Mouse (Mus musculus) hindbrain, embryonic 13.5 days (tissue): ENCODE measurements at regions not wholly inside any gene's neighbourhood (a gene's known extent, or its start where the extent isn't known, plus 50 kb on each side); places are given as distances from the start of the nearest gene placed in this dataset.

Experiments
- ATAC-seq: fragments of 200-750 bp; cut with Nextera tagmentation; 2 replicates; pipeline ENCODE4 v1.8.0; 2017; ENCODE audit warnings: moderate TSS enrichment; ENCODE audit not compliant: low FRiP score
- H3K27ac ChIP-seq: fragments of 300-500 bp; sonication (generic); 2 replicates; pipeline ENCODE4 v1.5.1; 2015; ENCODE audit warnings: inconsistent platforms, mild to moderate bottlenecking, moderate library complexity
- H3K27me3 ChIP-seq: fragments of 300-500 bp; sonication (generic); 2 replicates; pipeline ENCODE4 v1.6.1; 2015; ENCODE audit warnings: mild to moderate bottlenecking, inconsistent platforms
- H3K36me3 ChIP-seq: fragments of 300-500 bp; sonication (generic); 2 replicates; pipeline ENCODE4 v1.6.1; 2015; ENCODE audit warnings: mild to moderate bottlenecking, inconsistent platforms
- H3K4me1 ChIP-seq: fragments of 300-500 bp; sonication (generic); replicated peaks from 2 replicates; pipeline ENCODE4 v1.6.1; 2015; ENCODE audit warnings: inconsistent platforms
- H3K4me2 ChIP-seq: fragments of 300-500 bp; sonication (generic); 2 replicates; pipeline ENCODE4 v1.6.1; 2015; ENCODE audit warnings: inconsistent platforms, mild to moderate bottlenecking, moderate library complexity
- H3K4me3 ChIP-seq: fragments of 300-500 bp; sonication (generic); 2 replicates; pipeline ENCODE4 v1.5.1; 2015; ENCODE audit warnings: mild to moderate bottlenecking, inconsistent platforms
- H3K9ac ChIP-seq: fragments of 300-500 bp; sonication (generic); 2 replicates; pipeline ENCODE4 v1.6.1; 2015; ENCODE audit warnings: mild to moderate bottlenecking, inconsistent platforms
- H3K9me3 ChIP-seq: fragments of 300-500 bp; sonication (generic); 2 replicates; pipeline ENCODE4 v1.6.1; 2016; ENCODE audit warnings: inconsistent platforms
- WGBS: fragments of 180-500 bp; shearing (Covaris S2); methylation state at CpG from one replicate; pipeline ENCODE4 v1.1.7; 2015; 5-methylcytosine and 5-hydroxymethylcytosine counted together

DNA sequence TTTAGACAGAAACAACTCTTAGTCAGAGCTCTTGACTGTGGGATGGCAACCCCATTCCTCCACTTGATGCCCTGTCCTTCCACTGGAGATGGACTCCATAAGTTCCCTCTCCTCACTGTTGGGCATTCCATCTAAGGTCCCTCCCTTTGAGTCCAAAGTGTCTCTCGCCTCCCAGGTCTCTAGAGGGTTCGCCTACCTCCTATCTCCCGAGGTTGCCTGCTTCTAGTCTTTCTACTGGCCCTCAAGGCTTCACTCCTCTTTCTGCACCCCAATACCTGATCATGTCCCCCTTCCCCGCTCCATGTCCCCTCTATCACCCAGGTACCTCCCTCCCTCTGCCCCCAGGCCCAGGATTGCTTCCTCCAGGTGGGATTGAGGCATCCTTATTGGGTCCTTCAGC lies 142.9 kb upstream of the Mgmt start:
- Histone ChIP-seq H3K36me3 (no peaks in the 10 kb centered on the region), H3K4me3 (no peak overlapping the region), H3K4me2 (no peak overlapping the region), H3K9me3 (no peaks in the 10 kb centered on the region), H3K27ac (no peak overlapping the region), H3K4me1 (peaks cover 15% of the 10 kb centered on the region), H3K27me3 (no peaks in the 10 kb centered on the region), H3K9ac (no peak overlapping the region)
- 86% methylated on average over 4 of the region's 4 CpGs for WGBS
- ATAC-seq = no peak

DNA sequence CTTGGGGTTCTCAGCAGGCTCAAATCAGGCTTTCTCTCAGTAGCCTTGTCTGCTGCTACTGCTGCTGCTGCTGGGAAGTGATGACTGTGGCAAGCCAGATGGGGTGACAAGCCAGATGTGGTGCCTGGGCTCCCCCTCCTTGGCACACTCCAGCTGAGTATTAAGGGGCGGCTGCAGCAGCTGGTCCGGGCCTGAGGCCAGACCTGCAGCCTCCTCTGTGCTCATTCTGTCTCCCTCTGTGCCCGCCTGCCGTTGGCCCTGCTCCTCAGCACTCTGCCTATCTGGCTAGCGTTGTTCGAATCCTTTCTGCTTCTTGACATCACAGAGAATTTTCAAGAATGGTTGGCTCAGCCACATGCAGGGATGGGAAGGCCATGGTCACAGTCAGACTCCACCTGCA lies 139.6 kb upstream of the Mgmt start:
- Histone ChIP-seq H3K27ac (peak overlapping the region; percentile 44; the same call in 1 of the 2 replicates), H3K36me3 (no peaks in the 10 kb centered on the region), H3K9ac (peak overlapping the region; percentile 10; the same call in 1 of the 2 replicates), H3K4me2 (no peak overlapping the region), H3K27me3 (0 out of 2 replicates have a peak, but pooled peaks cover 2% of the 10 kb centered on the region), H3K9me3 (no peaks in the 10 kb centered on the region), H3K4me3 (no peak overlapping the region), H3K4me1 (peaks cover 15% of the 10 kb centered on the region)
- no peak for ATAC-seq
- WGBS = 77% methylated on average over 6 of the region's 6 CpGs

DNA sequence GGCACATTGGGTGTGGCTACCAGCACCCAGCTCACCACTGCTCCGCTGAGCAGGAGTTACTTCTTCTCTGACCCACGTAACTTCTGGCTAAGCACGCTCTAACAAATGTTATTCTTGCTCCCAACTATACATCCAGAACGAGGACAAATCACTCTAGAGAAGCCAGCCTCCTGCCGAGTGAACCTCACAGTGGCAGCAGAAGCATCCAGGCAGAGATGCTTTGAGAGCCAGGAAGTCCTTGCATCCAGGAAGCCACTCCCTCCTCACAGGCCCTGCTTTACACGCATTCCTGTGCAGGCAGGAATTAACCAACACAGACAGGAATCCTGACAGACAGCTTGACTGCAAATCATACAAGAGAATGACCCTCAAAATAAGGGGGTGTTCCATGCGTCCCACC lies 129.4 kb upstream of the Mgmt start:
- no peak overlapping the region for H3K9ac ChIP-seq
- no peak overlapping the region for H3K27ac ChIP-seq
- peaks cover 13% of the 10 kb centered on the region for H3K4me1 ChIP-seq
- no peak overlapping the region for H3K4me2 ChIP-seq
- WGBS = 41% methylated on average over 7 of the region's 7 CpGs
- H3K4me3 ChIP-seq = no peak overlapping the region
- no peaks in the 10 kb centered on the region for H3K27me3 ChIP-seq
- no peaks in the 10 kb centered on the region for H3K9me3 ChIP-seq
- no peaks in the 10 kb centered on the region for H3K36me3 ChIP-seq
- no peak for ATAC-seq

DNA sequence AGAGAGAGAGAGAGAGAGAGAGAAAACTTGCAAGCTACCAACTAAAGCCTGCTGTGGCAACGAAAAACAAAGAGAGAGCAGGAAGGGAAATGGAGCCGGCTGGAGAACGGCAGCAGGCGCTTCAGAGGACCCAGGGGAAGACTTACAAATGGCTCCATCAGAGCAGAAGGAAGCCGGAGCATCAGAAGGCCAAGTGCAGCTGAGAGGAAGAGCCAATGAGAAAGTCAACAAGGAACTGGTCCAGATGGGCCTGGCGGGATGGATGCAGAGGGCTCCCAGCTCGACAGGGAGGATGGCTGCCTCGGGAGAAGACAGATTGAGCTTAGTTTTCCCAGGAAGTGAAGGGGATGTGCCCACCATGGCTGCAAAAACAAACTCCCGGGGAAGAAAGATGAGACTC lies 127.2 kb upstream of the Mgmt start:
- no peaks in the 10 kb centered on the region for H3K36me3 ChIP-seq
- 42% methylated on average over 9 of the region's 9 CpGs for WGBS
- no peak overlapping the region for H3K9ac ChIP-seq
- H3K4me2 ChIP-seq = no peak overlapping the region
- no peaks in the 10 kb centered on the region for H3K27me3 ChIP-seq
- peaks cover 13% of the 10 kb centered on the region for H3K4me1 ChIP-seq
- peak overlapping the region; percentile 52; the same call in 1 of the 2 replicates for H3K27ac ChIP-seq
- no peak overlapping the region for H3K4me3 ChIP-seq
- H3K9me3 ChIP-seq = no peaks in the 10 kb centered on the region
- ATAC-seq = no peak

DNA sequence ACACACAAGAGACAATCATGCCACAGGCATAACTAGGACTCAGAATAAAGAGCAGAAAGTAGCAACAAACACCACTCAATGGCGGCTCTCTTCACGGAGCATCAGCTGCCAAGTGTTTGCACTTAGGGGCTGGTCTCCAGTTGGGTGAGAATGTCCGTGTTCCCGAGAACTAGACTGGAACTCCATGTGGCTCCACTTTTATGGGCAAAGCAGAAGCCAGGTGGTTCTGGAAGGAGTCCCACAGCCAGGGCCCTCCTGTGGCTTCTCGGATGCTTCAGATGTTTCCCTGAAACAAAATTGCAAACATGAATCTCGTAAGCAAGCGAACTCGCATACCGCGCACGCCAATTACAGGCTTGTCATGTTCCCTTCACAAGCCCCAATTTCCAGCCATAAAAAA lies 113.7 kb upstream of the Mgmt start:
- ATAC-seq = no peak
- H3K4me1 ChIP-seq = no peaks in the 10 kb centered on the region
- no peak overlapping the region for H3K9ac ChIP-seq
- 87% methylated on average over 11 of the region's 11 CpGs for WGBS
- no peaks in the 10 kb centered on the region for H3K27me3 ChIP-seq
- no peak overlapping the region for H3K4me2 ChIP-seq
- no peak overlapping the region for H3K4me3 ChIP-seq
- H3K9me3 ChIP-seq = no peaks in the 10 kb centered on the region
- no peak overlapping the region for H3K27ac ChIP-seq
- no peaks in the 10 kb centered on the region for H3K36me3 ChIP-seq

DNA sequence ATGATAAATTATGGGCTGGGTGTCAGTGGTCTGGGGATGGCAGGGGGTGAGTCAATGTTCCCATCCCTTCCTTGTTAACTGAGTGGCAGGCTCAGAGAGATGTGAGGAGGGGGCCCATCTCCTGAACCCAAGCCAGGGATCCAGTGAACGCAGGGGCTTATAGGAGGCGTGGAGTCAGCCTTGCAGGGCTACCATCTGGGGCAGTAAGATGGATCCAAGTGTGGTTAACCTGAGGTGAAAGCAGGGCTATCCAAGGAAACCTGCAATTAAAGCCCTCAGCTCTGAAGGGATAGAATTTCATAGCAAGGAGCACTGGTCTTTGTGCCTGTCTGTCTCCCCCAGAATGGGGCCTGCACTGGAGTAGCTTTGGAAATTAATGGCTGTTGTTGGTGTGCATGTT lies 103.3 kb upstream of the Mgmt start:
- Histone ChIP-seq H3K4me1 (peaks cover 13% of the 10 kb centered on the region; the same call in 1 of the 2 replicates), H3K9ac (no peak overlapping the region), H3K4me2 (no peak overlapping the region), H3K27me3 (no peaks in the 10 kb centered on the region), H3K36me3 (no peaks in the 10 kb centered on the region), H3K27ac (no peak overlapping the region), H3K4me3 (no peak overlapping the region), H3K9me3 (no peaks in the 10 kb centered on the region)
- no peak for ATAC-seq
- WGBS = 92% methylated on average over 2 of the region's 2 CpGs

DNA sequence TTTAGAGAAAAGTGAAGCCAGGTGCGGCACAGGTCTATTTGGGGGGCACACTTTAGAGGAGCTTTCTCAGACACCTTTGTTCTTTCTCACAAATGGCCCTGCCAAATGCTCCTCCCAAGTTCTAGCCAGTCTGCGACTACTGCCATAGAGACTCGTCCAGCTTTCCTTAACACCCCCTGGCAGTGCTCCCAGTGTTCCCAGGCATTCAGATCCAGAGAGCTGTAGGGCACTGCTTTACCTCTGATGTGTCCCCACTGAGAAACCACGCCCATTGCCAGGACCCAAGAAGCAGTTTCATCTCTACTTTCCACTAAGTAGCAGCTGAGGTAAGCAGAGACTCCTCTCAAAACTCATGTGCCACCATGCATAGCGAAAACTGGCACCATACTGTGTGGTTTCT lies 102.3 kb upstream of the Mgmt start:
- Histone ChIP-seq H3K27me3 (no peaks in the 10 kb centered on the region), H3K4me1 (peaks cover 13% of the 10 kb centered on the region; the same call in 1 of the 2 replicates), H3K27ac (no peak overlapping the region), H3K36me3 (no peaks in the 10 kb centered on the region), H3K9me3 (no peaks in the 10 kb centered on the region), H3K9ac (no peak overlapping the region), H3K4me3 (no peak overlapping the region), H3K4me2 (no peak overlapping the region)
- WGBS = 73% methylated on average over 5 of the region's 5 CpGs
- ATAC-seq = no peak

DNA sequence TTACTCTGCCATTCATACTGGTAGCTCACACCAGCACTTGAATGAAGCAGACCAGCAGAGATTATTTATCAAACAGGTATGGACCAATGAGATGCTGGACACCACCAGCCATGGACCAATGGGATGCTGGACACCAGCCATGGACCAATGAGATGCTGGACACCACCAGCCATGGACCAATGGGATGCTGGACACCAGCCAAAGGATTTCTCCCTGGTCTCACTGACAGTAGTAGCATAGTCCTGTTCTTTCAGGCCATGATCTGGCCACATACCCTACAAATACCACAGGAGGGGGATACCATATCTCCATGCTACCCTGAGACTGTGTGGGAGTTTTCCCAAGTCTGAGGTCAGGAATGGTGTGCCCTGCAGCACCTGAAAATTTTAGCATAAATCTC lies 98.0 kb upstream of the Mgmt start:
- no peak for ATAC-seq
- Histone ChIP-seq H3K4me1 (peaks cover 20% of the 10 kb centered on the region), H3K27me3 (0 out of 2 replicates have a peak, but pooled peaks cover 4% of the 10 kb centered on the region), H3K36me3 (no peaks in the 10 kb centered on the region), H3K9ac (no peak overlapping the region), H3K9me3 (no peaks in the 10 kb centered on the region), H3K4me3 (no peak overlapping the region), H3K27ac (no peak overlapping the region), H3K4me2 (no peak overlapping the region)

DNA sequence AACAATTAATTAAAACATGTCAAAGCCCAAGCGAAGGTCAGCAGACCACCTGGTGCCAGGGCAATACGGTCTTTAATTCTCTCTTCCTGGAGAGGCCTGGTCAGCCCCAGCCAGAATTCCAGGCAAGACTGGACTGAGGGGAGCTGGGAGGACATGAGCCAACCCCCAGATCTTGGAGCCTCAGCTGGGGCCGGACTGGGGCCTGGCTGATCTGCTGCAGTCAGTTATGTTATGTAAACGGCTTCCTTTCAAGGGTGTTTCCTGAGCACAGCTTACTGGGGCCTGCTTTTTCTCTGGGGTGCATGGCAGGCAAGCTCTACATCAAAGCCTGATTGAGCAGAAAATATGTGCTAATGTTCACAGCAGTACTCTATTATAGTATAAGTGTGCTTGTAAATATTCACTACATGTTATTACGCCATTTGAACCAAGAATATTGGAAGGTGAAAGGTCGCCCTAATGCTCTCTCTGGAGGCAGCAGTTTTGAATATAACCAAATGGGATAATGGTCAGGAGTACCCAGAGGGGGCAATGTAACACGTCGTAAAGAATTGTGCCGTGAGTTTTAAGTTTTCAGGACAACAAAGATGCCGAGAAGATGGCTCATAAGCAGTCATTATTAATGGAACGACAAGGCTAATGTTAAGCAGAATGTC lies 96.5 kb upstream of the Mgmt start:
- Histone ChIP-seq H3K9ac (no peak overlapping the region), H3K4me1 (peaks cover 15% of the 10 kb centered on the region), H3K9me3 (no peaks in the 10 kb centered on the region), H3K27me3 (0 out of 2 replicates have a peak, but pooled peaks cover 4% of the 10 kb centered on the region), H3K4me3 (no peak overlapping the region), H3K4me2 (no peak overlapping the region), H3K27ac (peak overlapping the region; percentile 40; the same call in 1 of the 2 replicates), H3K36me3 (no peaks in the 10 kb centered on the region)
- WGBS = 24% methylated on average over 11 of the region's 11 CpGs
- no peak for ATAC-seq

DNA sequence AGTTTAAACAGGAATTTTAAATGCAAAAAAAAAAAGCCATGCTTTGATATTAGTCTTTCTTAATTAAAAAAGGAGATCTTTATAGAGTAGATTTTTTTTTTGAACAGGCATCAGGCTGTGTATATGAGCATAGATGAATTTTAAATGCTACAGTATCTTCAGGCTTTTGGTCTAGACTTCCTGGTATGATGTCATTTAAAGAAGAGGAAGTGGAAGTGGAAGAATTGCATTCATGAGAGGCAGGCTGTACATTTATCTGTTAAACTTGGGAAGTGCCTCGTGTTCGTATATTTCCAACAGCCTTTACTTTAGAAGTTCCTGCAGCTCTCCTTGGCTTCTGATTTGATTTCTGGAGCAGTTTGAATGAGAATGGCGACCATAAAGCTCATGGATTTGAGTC lies 95.8 kb upstream of the Mgmt start:
- H3K9ac ChIP-seq = no peak overlapping the region
- H3K27me3 ChIP-seq = 0 out of 2 replicates have a peak, but pooled peaks cover 4% of the 10 kb centered on the region
- no peak for ATAC-seq
- no peaks in the 10 kb centered on the region for H3K36me3 ChIP-seq
- no peak overlapping the region for H3K27ac ChIP-seq
- H3K4me3 ChIP-seq = no peak overlapping the region
- H3K4me1 ChIP-seq = peaks cover 15% of the 10 kb centered on the region
- no peak overlapping the region for H3K4me2 ChIP-seq
- 88% methylated on average over 3 of the region's 3 CpGs for WGBS
- no peaks in the 10 kb centered on the region for H3K9me3 ChIP-seq

DNA sequence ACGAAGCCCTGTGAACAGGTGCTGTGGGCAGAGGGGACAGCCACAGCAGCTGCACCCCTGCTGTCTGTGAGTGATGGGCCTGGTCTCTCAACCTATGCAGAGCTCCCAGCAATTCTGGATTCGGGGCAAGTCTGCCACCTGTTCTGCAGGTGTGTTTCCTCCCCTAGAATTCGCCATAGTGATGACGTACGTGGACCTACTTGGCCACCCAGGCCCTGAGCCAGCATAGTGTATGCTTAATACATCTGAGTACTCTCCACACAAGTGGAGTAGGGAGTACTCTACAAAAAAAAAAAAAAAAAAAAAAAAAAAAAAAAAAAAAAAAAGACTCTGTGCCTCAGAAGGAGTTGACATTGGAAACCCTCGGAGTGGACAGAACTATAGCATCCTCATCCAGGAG lies 87.3 kb upstream of the Mgmt start:
- Histone ChIP-seq H3K4me3 (no peak overlapping the region), H3K36me3 (no peaks in the 10 kb centered on the region), H3K9me3 (no peaks in the 10 kb centered on the region), H3K9ac (no peak overlapping the region), H3K4me2 (no peak overlapping the region), H3K4me1 (peaks cover 7% of the 10 kb centered on the region), H3K27ac (no peak overlapping the region), H3K27me3 (0 out of 2 replicates have a peak, but pooled peaks cover 3% of the 10 kb centered on the region)
- 88% methylated on average over 6 of the region's 6 CpGs for WGBS
- no peak for ATAC-seq

DNA sequence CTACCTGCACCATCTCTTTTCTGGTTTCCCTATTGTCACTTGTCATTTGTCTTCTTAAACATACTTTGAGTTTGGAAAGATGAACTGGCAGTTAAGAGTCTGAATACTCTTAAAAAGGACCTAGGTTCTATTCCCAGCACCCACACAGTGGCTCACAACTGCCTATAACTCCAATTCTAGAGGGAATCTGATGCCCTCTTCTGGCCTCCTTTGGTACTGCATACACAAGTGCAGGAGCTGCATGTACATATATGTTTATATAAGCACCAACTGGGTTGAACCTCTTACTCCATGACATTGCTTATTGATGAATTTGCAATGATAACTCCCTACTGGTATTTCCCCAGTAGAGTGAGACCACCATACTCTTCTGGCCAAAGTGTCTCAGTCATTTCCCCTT lies 86.4 kb upstream of the Mgmt start:
- Histone ChIP-seq H3K36me3 (no peaks in the 10 kb centered on the region), H3K27ac (no peak overlapping the region), H3K9me3 (no peaks in the 10 kb centered on the region), H3K27me3 (0 out of 2 replicates have a peak, but pooled peaks cover 3% of the 10 kb centered on the region), H3K4me2 (no peak overlapping the region), H3K9ac (no peak overlapping the region), H3K4me1 (peaks cover 7% of the 10 kb centered on the region), H3K4me3 (no peak overlapping the region)
- no peak for ATAC-seq

DNA sequence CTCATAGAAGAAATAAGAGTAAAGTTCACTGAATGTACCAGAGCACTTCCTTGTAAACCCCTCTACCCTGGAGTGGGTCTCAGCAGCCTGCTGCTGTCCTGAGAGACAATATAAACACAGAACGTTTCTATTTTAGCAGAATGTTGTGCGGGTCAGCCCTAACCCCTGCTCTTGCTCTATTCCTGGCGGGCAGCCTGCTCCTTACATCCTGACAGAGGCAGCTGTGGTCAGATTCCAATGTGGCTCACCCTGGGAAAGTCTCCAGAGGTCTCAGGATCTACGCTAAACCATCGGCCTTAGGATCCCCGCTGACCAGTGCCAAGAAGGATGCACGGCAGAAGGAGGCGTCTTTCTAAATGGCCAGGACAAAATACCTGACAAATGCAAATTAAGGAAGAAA lies 84.8 kb upstream of the Mgmt start:
- 75% methylated on average over 8 of the region's 8 CpGs for WGBS
- no peaks in the 10 kb centered on the region for H3K36me3 ChIP-seq
- H3K27ac ChIP-seq = no peak overlapping the region
- no peak overlapping the region for H3K4me2 ChIP-seq
- H3K9ac ChIP-seq = no peak overlapping the region
- ATAC-seq = no peak
- H3K27me3 ChIP-seq = 0 out of 2 replicates have a peak, but pooled peaks cover 2% of the 10 kb centered on the region
- peaks cover 7% of the 10 kb centered on the region for H3K4me1 ChIP-seq
- no peaks in the 10 kb centered on the region for H3K9me3 ChIP-seq
- no peak overlapping the region for H3K4me3 ChIP-seq
